Mouse (Mus musculus) embryonic fibroblast, embryonic 13.5 days (primary cell): ENCODE results near the gene Celsr3.

Experiments used
- CTCF ChIP-seq: IDR thresholded peaks from 2 replicates; pipeline ENCODE4 v1.5.1; 2011; ENCODE audit warnings: mild to moderate bottlenecking, control low read depth, low read length, moderate library complexity, borderline replicate concordance; ENCODE audit not compliant: insufficient read depth
- POLR2A ChIP-seq: IDR thresholded peaks from 2 replicates; pipeline ENCODE4 v1.6.1; 2011; ENCODE audit warnings: low read depth, mild to moderate bottlenecking, control low read depth, low read length, moderate library complexity

DNA sequence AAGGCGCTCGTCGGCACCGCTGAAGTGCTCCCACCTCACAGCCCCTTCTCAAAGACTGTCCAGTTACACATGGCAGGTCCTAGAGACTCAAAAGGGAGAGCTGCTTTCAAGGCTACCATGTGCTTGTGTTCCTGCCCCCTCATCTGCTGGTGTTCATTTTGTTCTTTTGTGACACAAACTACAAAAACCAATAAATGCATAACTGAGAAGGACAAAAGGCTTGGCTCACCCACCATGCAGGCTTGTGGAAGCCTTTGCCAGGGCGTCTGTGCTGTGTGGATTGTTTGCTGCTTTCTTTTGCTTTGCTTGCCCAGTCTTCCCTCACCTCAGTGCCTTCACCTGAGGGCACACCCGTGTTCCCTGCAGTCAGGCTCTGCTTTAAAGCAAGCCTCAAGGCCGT, 28.6 kb upstream of the Celsr3 start:
- TF ChIP-seq POLR2A, result no peak
- TF ChIP-seq CTCF, result no peak
